Mouse (Mus musculus) frontal cortex, postnatal 25 days (tissue): ENCODE results near the gene Ddo.
A peak's percentile ranks its signal among the peaks of the same experiment; 100 is the strongest.

Source experiments
- DNase-seq, 2 experiments: peaks; one replicate each; pipeline ENCODE4 v3.0.0; 2022; ENCODE audit warnings: low spot score in 2 of 2

Gene Ddo

GRCm38 (mm10) chr10:40716713-40717112 is 86.9 kb downstream of the Ddo start:
- DNase-seq, result peak in 1 of 2 experiments; percentile 4

GRCm38 (mm10) chr10:40718362-40718761 is 88.6 kb downstream of the Ddo start:
- no peak for DNase-seq

GRCm38 (mm10) chr10:40719062-40719461 is 89.3 kb downstream of the Ddo start:
- DNase-seq, result peak in 1 of 2 experiments; percentile 5

GRCm38 (mm10) chr10:40720883-40721282 is 91.1 kb downstream of the Ddo start:
- no peak for DNase-seq

GRCm38 (mm10) chr10:40724342-40724741 is 94.5 kb downstream of the Ddo start:
- no peak for DNase-seq

GRCm38 (mm10) chr10:40725066-40725465 is 95.3 kb downstream of the Ddo start:
- no peak for DNase-seq

- DNase-seq, result no peak
Measured at GRCm38 (mm10) chr10:40725471-40725870, 95.7 kb downstream of the Ddo start.

- no peak for DNase-seq
Measured at GRCm38 (mm10) chr10:40726288-40726902, 96.6 kb downstream of the Ddo start.

GRCm38 (mm10) chr10:40726989-40727388 is 97.2 kb downstream of the Ddo start:
- no peak for DNase-seq

- DNase-seq, result no peak
Measured at GRCm38 (mm10) chr10:40730200-40730599, 100.4 kb downstream of the Ddo start.
